Mouse (Mus musculus) c-Kit-positive CD71-negative TER-119-negative erythroid progenitor cells, embryonic 14.5 days (primary cell): ENCODE results near the gene Mapkapk2.

Experiments used
- DNase-seq: peaks from one replicate; pipeline ENCODE4 v3.0.0-alpha.2; 2013; ENCODE audit warnings: low read depth

Gene Mapkapk2

GRCm38 (mm10) chr1:131110525-131111106 lies 13.0 kb upstream of the Mapkapk2 start:
- DNase-seq = no peak

DNA sequence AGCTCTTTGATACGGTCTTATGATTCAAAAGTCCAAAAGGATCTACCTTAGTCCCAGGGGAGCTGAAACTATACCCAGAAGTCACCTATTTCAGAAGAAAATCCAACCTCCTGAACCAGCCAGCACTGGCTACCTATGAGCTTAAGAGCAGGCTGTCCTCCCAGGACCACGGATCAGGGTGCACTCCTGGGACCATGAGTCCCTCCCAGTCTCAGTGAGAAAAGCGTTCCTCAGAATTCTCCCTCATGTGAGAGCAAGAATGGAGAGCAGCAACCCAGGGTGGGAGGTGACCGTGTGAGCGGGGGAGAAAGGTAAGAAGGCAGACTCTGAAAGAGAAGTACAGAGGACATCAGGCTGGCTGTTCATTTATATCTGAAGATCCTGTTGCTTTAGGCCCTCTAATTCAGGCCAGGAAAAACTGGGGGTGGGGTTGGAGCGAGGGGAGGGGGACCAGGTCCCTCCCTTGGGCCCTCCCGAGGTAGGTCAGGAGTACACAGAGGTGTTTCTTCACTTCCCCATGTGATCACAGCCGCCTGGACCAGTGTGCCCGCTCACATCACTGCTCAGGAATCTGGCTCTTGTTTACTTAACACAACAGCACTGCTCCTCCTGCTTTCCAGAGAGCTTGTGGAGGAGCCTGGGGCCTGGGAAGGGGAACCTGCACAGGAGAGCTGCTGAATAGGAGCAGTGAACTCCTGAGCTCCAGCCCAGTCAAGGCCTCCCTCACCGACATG lies 10.1 kb upstream of the Mapkapk2 start:
- DNase-seq = no peak

- DNase-seq = no peak
Observed at GRCm38 (mm10) chr1:131103776-131104424, 6.3 kb upstream of the Mapkapk2 start.

- no peak for DNase-seq
Observed at GRCm38 (mm10) chr1:131100808-131101207, 3.2 kb upstream of the Mapkapk2 start.

DNA sequence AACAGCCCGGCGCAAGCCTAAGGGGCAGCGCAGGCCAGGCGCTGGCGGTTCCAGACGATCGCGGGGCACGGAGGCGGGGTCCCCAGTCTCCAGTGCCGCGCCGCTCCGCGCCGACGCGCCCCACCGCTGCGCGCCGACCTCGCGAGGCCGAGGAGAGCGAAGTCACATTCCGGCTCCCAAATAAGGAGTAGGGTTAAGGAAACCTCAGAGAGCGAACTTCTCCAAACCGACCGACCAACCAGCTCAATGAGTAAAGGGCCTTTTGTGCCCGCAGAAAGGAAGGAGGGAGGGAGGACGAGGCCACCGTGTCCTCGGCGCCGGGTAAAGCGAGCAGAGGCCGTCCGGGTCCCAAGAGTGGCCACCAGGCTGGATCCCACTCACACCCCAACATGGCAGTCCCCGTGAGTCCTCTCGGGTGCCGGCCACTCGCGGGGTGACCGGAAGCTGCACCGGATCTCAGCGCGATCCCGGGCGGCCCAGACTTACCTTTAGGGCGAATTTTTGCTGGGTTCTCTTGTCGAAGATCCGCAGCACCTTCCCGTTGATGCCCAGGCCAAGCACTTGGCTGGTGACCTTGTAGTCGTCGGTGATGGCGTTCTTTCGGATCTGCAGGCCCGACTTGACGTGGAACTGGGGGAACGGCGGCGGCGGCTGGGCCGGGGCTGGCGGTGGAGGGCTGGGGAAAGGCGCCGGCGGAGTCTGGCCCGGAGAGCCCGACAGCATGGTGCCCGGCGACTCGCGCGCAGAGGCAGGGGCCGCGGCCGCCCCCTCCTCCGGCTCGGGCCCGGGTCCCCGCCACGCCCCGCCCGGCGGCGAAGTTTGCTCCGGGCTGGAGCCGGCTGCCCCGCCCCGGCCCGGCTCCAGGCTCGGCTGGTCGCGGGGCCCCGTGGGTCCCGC lies 575 bp downstream of the Mapkapk2 start:
- DNase-seq = no peak

DNA sequence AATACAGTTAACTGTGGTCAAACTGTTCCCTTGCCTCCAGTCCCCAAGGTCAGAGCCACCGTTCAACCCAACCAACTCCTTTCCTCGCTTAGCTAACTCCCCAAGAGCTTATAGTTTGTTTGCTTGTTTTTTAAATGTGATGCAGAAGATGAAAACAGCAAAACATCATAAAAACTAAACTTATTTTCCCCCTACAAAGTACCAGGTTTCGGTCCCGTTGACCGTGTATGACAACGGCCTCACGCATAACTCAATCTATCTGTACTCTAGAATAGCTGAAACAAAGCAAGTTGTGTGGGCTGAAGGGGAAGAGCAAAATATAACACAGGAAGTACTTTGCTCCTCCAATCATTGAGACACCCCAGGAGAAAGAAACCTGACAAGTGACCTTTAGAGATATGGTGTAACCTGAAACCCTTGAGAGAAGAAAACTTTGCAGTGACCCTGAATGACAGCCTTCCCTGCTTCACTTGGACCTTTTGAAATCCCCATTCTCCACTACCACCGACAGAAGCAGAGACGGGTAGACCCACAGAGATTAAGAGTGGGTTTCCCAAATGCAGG lies 1.4 kb downstream of the Mapkapk2 start:
- no peak for DNase-seq

- DNase-seq = no peak
Observed at GRCm38 (mm10) chr1:131095574-131095973, 2.1 kb downstream of the Mapkapk2 start.

DNA sequence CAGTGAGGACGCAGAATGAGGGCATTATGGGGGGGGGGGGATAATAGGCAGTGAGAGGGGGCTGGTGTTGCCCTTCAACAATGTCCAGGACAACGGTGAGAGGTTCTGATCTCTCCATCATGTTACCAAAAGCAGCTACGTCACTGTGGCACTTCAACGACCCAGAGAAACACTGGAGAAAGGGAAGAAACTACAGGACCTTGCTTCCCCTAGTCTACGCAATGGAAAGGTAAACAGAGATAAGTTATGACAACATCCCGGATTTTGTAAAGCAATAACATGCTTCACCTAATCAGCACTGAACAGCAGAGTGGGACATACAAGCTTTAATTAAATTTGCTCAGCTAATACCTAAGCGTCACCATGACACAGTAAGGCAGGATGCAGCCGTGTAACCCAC lies 3.7 kb downstream of the Mapkapk2 start:
- DNase-seq = no peak

DNA sequence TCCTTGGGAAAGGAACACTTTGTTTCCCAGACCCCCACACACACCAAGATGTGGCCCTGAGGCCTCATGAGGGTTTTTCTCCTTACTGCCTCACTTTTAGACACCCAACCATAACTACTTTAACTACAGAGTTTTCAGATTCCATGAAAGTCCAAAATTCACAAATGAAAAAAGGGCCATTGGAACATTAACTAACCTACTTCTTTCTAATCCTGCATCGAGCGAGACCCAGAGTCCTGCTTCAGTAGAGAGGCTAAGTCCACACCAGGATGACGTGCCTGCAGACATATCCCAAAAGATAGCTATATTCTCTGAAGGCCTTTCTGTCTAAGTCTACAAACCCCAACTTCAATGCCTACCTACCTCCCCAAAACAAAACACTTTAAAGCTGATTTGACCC lies 4.8 kb downstream of the Mapkapk2 start:
- DNase-seq = no peak

- DNase-seq = no peak
Observed at GRCm38 (mm10) chr1:131092173-131092572, 5.5 kb downstream of the Mapkapk2 start.

DNA sequence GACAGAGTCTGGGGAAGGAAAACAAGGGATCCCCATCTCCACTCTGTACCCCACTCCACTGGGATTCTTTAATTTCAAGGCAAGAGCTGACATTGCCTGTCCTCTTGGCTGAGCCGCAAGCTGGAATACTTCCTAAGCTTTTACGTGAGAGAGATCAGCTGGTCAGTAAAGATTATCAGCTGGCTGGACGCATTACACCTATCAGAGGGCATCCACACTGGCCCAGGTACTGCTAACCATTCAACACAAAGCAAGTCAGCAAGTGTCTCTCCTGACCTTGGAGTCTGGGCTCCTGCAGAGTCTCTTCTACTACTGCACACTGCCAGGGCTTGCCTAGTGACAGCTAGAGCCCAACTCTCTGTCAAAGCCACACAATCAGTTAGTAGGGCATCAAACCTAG lies 6.1 kb downstream of the Mapkapk2 start:
- no peak for DNase-seq

DNA sequence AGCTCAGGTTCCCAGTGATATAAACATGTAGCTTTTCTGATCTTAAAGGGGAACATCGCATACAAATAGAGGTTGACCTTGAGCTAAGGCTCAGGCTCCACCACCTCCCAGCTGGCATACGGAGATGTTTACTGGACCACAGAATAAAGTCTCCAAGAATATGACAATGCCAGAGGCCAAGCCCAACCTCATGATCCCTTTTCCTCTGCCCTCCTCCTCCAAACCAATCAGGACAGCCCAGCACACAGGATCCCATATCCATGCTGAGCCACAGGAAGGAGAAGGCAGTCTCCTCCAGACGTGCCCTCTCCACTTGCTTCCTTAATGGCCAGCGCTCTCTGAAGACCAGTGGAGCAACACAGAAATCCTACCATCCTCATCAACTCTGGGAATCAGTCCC lies 6.7 kb downstream of the Mapkapk2 start:
- DNase-seq = no peak

GRCm38 (mm10) chr1:131090261-131090660 lies 7.4 kb downstream of the Mapkapk2 start:
- DNase-seq = no peak

DNA sequence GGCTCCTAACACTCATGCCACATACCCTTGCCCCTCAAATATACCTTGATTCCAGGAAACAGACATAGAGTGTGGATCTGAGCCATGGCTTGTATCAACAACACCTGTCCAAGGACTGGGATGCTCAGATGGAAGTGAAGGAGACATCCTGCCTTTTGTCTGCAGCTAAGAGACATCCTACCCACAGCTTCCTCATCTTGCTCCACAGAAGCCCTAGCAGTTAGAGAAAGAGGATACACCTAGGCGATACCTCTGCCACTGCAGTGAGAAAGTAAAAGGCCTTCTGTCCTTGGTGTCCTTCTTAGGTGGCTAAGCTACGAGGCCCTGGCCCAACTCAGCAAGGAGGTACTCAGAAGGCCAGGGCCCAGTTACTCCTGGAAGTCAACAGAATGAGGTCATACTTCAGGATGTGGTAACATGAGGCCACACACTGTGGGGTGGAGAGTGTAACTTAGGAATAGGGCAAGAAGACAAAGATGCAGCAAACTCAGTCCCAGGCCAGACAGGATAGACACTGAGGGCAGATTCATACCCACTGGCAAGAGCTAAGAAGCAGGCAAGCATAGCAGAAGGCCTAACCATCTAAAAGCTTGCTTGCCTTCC lies 8.0 kb downstream of the Mapkapk2 start:
- no peak for DNase-seq

GRCm38 (mm10) chr1:131088547-131088946 lies 9.1 kb downstream of the Mapkapk2 start:
- DNase-seq = no peak

DNA sequence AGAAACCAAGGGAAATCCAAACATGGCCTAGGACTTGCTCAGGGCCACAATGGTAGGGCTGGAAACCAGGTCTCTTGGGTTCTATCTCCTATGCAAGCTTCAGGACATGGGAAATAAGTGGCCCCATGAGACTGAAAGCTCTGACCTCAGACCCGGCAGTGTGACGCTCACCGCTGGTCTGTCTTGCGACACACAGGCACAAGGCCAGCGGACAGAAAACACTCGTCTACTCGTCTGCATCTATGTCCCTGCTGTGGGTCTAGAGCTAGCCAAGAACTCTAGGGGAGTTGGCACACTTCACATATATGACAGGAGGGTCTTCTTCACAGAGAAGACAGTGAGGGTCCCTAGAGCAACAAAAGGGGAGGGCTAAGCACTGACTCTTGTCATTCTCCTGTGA lies 10.7 kb downstream of the Mapkapk2 start:
- no peak for DNase-seq

- no peak for DNase-seq
Observed at GRCm38 (mm10) chr1:131085957-131086739, 11.5 kb downstream of the Mapkapk2 start.

GRCm38 (mm10) chr1:131085272-131085671 lies 12.4 kb downstream of the Mapkapk2 start:
- no peak for DNase-seq

DNA sequence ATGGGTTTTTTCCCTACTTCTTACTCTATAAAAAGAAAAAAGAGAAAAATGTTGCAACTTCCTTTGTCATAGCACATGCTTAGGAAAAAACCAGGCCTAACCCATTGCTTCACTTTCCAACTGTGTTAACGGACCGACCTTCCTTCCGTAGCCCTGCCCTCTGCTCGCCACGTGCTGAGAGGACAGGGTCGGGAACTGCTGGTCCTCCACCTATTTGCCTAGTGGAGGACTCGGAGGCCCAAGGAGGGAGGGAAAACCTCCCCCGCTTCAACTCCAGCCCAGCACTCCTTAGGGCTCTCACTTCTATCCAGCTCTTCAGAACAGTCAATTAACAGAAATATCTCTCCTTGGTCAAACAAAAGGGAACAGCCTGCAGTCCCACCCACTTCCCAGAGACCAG lies 13.3 kb downstream of the Mapkapk2 start:
- no peak for DNase-seq

DNA sequence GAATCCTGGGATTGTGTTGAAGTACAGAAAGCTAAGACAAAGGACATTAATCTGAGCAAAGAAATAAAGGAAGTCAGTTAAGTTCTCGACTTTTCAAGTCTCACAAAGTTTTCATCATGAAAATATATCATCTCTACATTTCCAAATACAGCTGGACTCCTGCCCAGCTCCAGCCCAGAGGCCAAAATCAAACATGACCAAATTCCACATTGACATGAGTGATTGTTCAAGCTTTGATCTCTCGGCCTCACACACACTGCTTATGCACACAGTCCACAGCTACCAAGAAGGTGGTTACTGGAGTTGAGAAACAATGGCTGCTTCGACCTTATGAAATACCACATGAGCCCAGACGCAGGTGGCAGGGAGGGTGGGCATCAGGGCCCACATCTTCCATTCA lies 14.0 kb downstream of the Mapkapk2 start:
- DNase-seq = no peak

DNA sequence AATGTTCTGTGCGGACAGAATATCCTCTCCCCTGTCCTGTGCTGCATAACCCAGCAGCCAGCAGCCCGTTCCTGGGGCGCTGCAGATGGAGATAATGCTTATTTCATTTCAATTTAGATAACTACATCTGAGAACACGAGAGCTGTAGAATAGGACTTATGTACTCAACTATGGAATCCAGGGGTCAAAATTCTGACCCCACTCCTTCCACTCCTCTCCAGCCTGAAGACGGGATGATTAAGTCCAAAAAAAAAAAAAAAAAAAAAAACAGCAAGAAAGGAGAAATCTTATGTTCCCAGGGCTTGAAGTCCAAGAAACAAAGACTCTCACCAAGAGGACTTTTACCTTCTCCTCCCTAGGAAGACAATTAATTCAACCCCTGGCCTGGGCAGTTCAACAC lies 14.5 kb downstream of the Mapkapk2 start:
- DNase-seq = no peak
